Mouse (Mus musculus) lung, postnatal 0 days (tissue): ENCODE measurements around the gene Phlda1.

ENCODE experiments used
- CTCF ChIP-seq: IDR thresholded peaks from 2 replicates; pipeline ENCODE4 v1.5.1; 2016; ENCODE audit warnings: antibody characterized with exemption, mild to moderate bottlenecking
- EP300 ChIP-seq: IDR thresholded peaks from 2 replicates; pipeline ENCODE4 v1.6.1; 2016; ENCODE audit warnings: antibody characterized with exemption, mild to moderate bottlenecking, control low read depth

- TF ChIP-seq CTCF (no peak), EP300 (no peak)
These were observed 47.6 kb downstream of the Phlda1 start for GRCm38 (mm10) chr10:111553695-111554094.
